Mouse (Mus musculus) neural tube, embryonic 11.5 days (tissue): ENCODE data around the gene Ptdss2. TPM values are rescaled to one million over a fixed set of nuclear protein-coding genes. Genes with fewer than 3 reads are reported as not detected.

Experiments
- ATAC-seq: fragments of 200-750 bp; cut with Nextera tagmentation; 2 replicates; pipeline ENCODE4 v1.8.0; 2017; ENCODE audit warnings: moderate number of reproducible peaks, mild to moderate bottlenecking, moderate TSS enrichment, moderate library complexity; ENCODE audit not compliant: insufficient read depth, low FRiP score, low TSS enrichment
- DNase-seq: peaks from one replicate; pipeline ENCODE4 v3.0.0-alpha.2; 2015; ENCODE audit warnings: low spot score
- H3K27ac ChIP-seq: fragments of 300-500 bp; sonication (generic); 2 replicates; pipeline ENCODE4 v1.5.1; 2014; ENCODE audit warnings: low read depth, mild to moderate bottlenecking, low read length
- H3K27me3 ChIP-seq: fragments of 300-500 bp; sonication (generic); 2 replicates; pipeline ENCODE4 v1.6.1; 2014; ENCODE audit warnings: mild to moderate bottlenecking, low read length, mixed read lengths; ENCODE audit not compliant: control insufficient read depth, insufficient read depth
- H3K36me3 ChIP-seq: fragments of 300-500 bp; sonication (generic); 2 replicates; pipeline ENCODE4 v1.6.1; 2014; ENCODE audit warnings: mild to moderate bottlenecking, low read length, moderate library complexity, mixed read lengths; ENCODE audit not compliant: control insufficient read depth, insufficient read depth
- H3K4me1 ChIP-seq: fragments of 300-500 bp; sonication (generic); 2 replicates; pipeline ENCODE4 v1.6.1; 2014; ENCODE audit warnings: low read length, mixed read lengths; ENCODE audit not compliant: control insufficient read depth, insufficient read depth
- H3K4me2 ChIP-seq: fragments of 300-500 bp; sonication (generic); 2 replicates; pipeline ENCODE4 v1.6.1; 2014; ENCODE audit warnings: low read depth, mild to moderate bottlenecking, moderate library complexity
- H3K4me3 ChIP-seq: fragments of 300-500 bp; sonication (generic); 2 replicates; pipeline ENCODE4 v1.5.1; 2014; ENCODE audit warnings: low read depth, low read length
- H3K9ac ChIP-seq: fragments of 300-500 bp; sonication (generic); 2 replicates; pipeline ENCODE4 v1.6.1; 2014; ENCODE audit warnings: mild to moderate bottlenecking, low read length
- H3K9me3 ChIP-seq: fragments of 300-500 bp; sonication (generic); 2 replicates; pipeline ENCODE4 v1.6.1; 2016; ENCODE audit warnings: low read length; ENCODE audit not compliant: control insufficient read depth
- WGBS: fragments of 180-500 bp; shearing (Covaris S2); extraction: QIAGEN DNeasy Blood & Tissue Kit; methylation state at CpG from one replicate; pipeline ENCODE4 v1.1.7; 2014; 5-methylcytosine and 5-hydroxymethylcytosine counted together
- polyA plus RNA-seq: library from polyadenylated mRNA; unstranded; fragments of >200 nt; fragmentation: Nextera tagmentation; extraction: Ambion mirVana; gene quantifications from 2 replicates; pipeline ENCODE4 v1.2.1, GENCODE M21; 2014

Gene Ptdss2
- polyA plus RNA-seq, 1 experiment from 2014 or later: 69.0 TPM

GRCm38 (mm10) chr7:141092051-141092735 lies 30.0 kb upstream of the Ptdss2 start:
- DNase-seq (peak; percentile 85), ATAC-seq (peak; percentile 90)
- H3K27ac ChIP-seq: no peak overlapping the region
- peaks cover 15% of the 10 kb centered on the region for H3K27me3 ChIP-seq
- H3K9me3 ChIP-seq: no peaks in the 10 kb centered on the region
- 0 out of 2 replicates have a peak, but pooled peaks cover 6% of the 10 kb centered on the region for H3K4me1 ChIP-seq
- peak overlapping the region; percentile 43 for H3K9ac ChIP-seq
- no peaks in the 10 kb centered on the region for H3K36me3 ChIP-seq
- H3K4me2 ChIP-seq: peak overlapping the region; percentile 36
- WGBS: 4% methylated on average over 37 of the region's 37 CpGs
- H3K4me3 ChIP-seq: peak overlapping the region; percentile 19; the same call in 1 of the 2 replicates

DNA sequence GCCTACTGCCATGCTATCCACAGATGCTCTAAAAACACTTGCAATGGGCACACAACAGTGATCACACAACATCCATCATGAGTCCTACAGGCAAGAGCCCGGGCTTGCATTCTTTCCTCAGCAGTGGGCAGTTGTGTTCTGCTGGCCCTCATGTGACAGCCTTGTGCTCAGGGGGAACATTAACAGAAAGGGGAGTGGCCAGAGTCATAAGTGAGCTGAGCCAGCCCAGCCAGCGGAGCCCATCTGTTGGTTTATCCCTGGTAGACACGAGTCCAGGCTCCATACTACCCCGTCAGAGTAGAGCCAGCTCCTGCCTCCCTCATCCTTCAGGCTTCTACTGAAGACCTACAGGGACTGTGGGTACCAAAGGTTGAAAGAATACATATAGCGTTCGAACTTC lies 28.2 kb upstream of the Ptdss2 start:
- ATAC-seq: no peak
- Histone ChIP-seq H3K9ac (no peak overlapping the region), H3K4me1 (0 out of 2 replicates have a peak, but pooled peaks cover 4% of the 10 kb centered on the region), H3K36me3 (no peaks in the 10 kb centered on the region), H3K27ac (no peak overlapping the region), H3K9me3 (no peaks in the 10 kb centered on the region), H3K27me3 (peaks cover 15% of the 10 kb centered on the region), H3K4me3 (no peak overlapping the region), H3K4me2 (no peak overlapping the region)
- 73% methylated on average over 6 of the region's 6 CpGs for WGBS
- DNase-seq: no peak

DNA sequence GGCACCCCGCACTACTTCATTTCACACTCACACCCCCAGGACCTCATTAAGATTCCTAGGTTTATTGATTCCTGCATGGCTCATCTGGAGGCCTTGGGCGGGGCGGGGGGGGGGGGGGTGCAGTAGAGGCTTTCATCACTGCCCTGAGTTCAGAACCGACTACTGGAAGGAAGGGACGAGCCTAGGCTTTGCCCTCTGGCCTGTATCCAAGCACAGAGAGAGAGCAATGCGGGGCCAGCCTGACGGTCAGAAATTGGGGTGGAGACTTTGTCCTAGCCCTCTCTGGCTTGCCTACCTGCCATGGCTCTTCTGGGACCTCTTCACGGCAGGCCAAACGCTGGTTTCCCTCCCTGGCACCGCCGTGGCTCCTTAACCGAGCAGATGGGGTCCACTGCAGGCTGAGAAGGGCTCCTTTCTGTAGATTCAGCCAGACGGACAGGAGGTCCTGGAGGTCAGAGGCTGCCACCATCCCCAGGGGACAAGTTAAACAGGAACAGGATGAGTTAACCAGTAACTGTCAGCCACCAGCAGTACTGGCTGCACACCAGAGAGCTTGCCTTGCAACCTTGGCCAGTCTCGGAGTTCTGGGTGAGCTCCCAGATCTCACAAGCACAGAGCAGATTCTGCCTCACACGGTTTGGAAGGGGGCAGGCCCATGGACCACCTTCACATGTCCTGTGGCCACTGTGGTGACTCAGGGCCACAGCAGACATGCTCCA lies 27.5 kb upstream of the Ptdss2 start:
- 61% methylated on average over 15 of the region's 15 CpGs for WGBS
- Histone ChIP-seq H3K36me3 (no peaks in the 10 kb centered on the region), H3K9me3 (no peaks in the 10 kb centered on the region), H3K4me3 (no peak overlapping the region), H3K4me1 (peaks cover 7% of the 10 kb centered on the region; the same call in 1 of the 2 replicates), H3K27me3 (peaks cover 14% of the 10 kb centered on the region), H3K4me2 (no peak overlapping the region), H3K27ac (no peak overlapping the region), H3K9ac (no peak overlapping the region; the same call in 1 of the 2 replicates)
- no peak for DNase-seq
- no peak for ATAC-seq

DNA sequence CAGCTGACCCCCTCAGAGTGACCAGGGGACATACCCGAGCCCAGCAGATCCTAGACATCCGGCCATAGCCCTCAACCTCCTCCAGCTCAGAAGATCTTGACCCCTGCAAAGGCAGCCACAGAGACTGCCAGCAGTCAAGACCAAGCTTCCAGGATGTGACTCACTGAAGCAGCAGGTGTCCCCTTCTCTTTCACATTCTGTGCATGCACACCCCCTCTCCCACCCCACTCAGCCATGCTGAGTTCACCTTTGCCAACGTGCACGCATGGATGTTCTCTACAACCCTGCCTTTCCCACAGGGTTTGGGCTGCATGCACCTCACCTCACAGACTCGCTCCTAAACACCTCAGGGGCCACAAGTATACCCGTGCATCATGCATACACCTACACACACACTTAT lies 26.2 kb upstream of the Ptdss2 start:
- 84% methylated on average over 6 of the region's 6 CpGs for WGBS
- no peaks in the 10 kb centered on the region for H3K9me3 ChIP-seq
- H3K36me3 ChIP-seq: no peaks in the 10 kb centered on the region
- H3K4me1 ChIP-seq: peaks cover 10% of the 10 kb centered on the region; the same call in 1 of the 2 replicates
- ATAC-seq: no peak
- no peak overlapping the region for H3K4me3 ChIP-seq
- no peak for DNase-seq
- H3K27me3 ChIP-seq: peaks cover 26% of the 10 kb centered on the region
- H3K4me2 ChIP-seq: no peak overlapping the region
- no peak overlapping the region for H3K27ac ChIP-seq
- no peak overlapping the region for H3K9ac ChIP-seq

DNA sequence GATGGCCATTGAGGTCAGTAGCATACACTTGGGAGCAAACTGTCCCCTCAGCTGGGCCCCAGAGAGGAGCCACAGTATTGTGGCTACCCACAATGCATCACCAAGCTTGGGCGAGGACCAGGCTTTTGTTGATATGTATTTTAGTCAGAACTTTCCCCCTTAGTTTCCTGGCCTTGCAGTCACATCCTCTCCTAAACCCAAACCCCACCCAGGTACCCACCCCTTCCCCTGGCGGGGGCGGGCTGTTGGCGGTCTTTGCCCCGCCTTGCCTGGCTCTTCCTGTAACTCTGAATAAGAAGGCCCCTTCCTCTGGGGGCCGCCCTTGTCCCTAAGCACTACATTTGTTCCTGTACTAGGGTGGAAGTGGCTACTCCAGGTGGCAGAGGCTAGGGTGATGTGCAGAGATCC lies 25.5 kb upstream of the Ptdss2 start:
- no peaks in the 10 kb centered on the region for H3K36me3 ChIP-seq
- no peak for ATAC-seq
- H3K27me3 ChIP-seq: peaks cover 32% of the 10 kb centered on the region
- no peak overlapping the region for H3K4me3 ChIP-seq
- H3K9ac ChIP-seq: no peak overlapping the region
- DNase-seq: no peak
- H3K27ac ChIP-seq: no peak overlapping the region
- peaks cover 10% of the 10 kb centered on the region; the same call in 1 of the 2 replicates for H3K4me1 ChIP-seq
- WGBS: 31% methylated on average over 6 of the region's 6 CpGs
- H3K4me2 ChIP-seq: no peak overlapping the region
- H3K9me3 ChIP-seq: no peaks in the 10 kb centered on the region

- Histone ChIP-seq H3K4me1 (peaks cover 10% of the 10 kb centered on the region; the same call in 1 of the 2 replicates), H3K27ac (no peak overlapping the region), H3K4me3 (no peak overlapping the region), H3K4me2 (no peak overlapping the region), H3K9me3 (no peaks in the 10 kb centered on the region), H3K36me3 (no peaks in the 10 kb centered on the region), H3K27me3 (peaks cover 32% of the 10 kb centered on the region), H3K9ac (no peak overlapping the region)
- 79% methylated on average over 5 of the region's 5 CpGs for WGBS
- no peak for DNase-seq
- no peak for ATAC-seq
These were observed 25.0 kb upstream of the Ptdss2 start for GRCm38 (mm10) chr7:141097177-141097576.

DNA sequence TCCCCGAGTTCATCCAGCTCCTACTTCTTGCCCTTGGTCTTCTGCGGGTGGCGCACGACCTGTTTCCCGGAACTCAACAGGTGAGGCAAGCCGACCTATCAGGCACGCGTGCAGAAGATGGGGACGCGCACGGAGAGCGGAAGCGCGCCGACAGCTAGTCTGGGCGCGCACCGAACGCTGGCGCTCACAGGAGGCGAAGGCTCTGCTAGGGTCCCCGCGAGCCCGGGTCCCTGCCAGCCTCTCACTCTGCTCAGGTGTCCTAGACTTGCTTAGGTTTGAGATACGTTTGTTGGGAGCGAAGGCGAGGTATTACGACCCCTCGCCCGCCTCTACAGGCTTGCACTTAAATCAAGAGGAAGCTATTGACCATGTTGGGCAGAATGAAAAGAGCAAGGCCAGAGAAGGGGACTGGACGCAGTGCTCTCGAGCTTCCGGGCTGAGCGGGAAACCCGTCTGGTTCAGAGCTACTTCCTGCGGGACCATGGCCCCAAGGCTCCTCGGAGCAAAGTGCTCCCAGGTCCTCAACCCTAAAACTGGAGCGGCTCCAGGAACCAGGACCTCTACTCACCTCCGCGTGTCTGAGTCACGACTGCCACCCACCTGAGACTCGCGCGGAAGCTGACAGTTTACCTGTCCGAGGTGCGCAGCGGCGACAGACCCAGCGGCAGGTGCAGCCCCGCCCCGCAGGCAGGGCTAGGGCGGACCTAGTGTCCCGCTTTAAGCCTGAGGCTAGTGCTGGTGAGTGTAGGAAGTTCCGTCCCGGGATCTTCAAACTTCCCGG lies 22.1 kb upstream of the Ptdss2 start, which contains the start of gene Sigirr:
TSS of gene Sigirr (minus strand) at position 662 of the 781 bp plus-strand sequence.
- WGBS: under 1% methylated on average over 56 of the region's 56 CpGs
- ATAC-seq: no peak
- Histone ChIP-seq H3K4me2 (peak within 1 kb of the TSS; percentile 68), H3K27me3 (peaks cover 32% of the 10 kb centered on the region), H3K4me3 (peak within 1 kb of the TSS; percentile 29), H3K9ac (peak within 1 kb of the TSS; percentile 18), H3K9me3 (no peaks in the 10 kb centered on the region), H3K27ac (no peak within 1 kb of the TSS), H3K36me3 (no peaks in the 10 kb centered on the region), H3K4me1 (peaks cover 6% of the 10 kb centered on the region; the same call in 1 of the 2 replicates)
- peak; percentile 41 for DNase-seq

GRCm38 (mm10) chr7:141103161-141103560 lies 19.0 kb upstream of the Ptdss2 start:
- Histone ChIP-seq H3K27ac (no peak overlapping the region), H3K9ac (no peak overlapping the region), H3K27me3 (peaks cover 30% of the 10 kb centered on the region), H3K36me3 (no peaks in the 10 kb centered on the region), H3K4me1 (peaks cover 6% of the 10 kb centered on the region; the same call in 1 of the 2 replicates), H3K4me2 (no peak overlapping the region), H3K9me3 (no peaks in the 10 kb centered on the region), H3K4me3 (no peak overlapping the region)
- no peak for DNase-seq
- 69% methylated on average over 3 of the region's 3 CpGs for WGBS
- no peak for ATAC-seq
